Mouse (Mus musculus): Measurements from ENCODE around the gene Scml2. TPM values are rescaled to one million over a fixed set of nuclear protein-coding genes. Genes with fewer than 3 reads are reported as not detected.
"Not testable (repeated sequence)": the region's sequence is repeated elsewhere in the genome, so short reads cannot be mapped to it uniquely, and the experiment has no call there.

Gene Scml2
- polyA plus RNA-seq (2012; rRNA removed) = 0.62 and 0.69 TPM in 2 replicates

- not testable (repeated sequence) for H3K4me3 ChIP-seq (ENCODE audit: control insufficient read depth, insufficient read depth, low read length); H3K27ac ChIP-seq (ENCODE audit: control insufficient read depth, insufficient read depth, low read length); H3K4me1 ChIP-seq (replicated peaks; ENCODE audit: control insufficient read depth, insufficient read depth, low read length); H3K27me3 ChIP-seq (ENCODE audit: control insufficient read depth, insufficient read depth, low read length); H3K36me3 ChIP-seq (ENCODE audit: control insufficient read depth, insufficient read depth, low read length); DNase-seq
- WGBS = no CpG with 5 or more reads among the region's 14 CpGs
Measured at GRCm38 (mm10) chrX:161116893-161117292, at the start of gene Scml2. Gene Scml2 (plus strand): TSS chrX:161117193.

- not testable (repeated sequence) for H3K4me1 ChIP-seq (replicated peaks; ENCODE audit: control insufficient read depth, insufficient read depth, low read length); DNase-seq; H3K27ac ChIP-seq (ENCODE audit: control insufficient read depth, insufficient read depth, low read length); H3K27me3 ChIP-seq (ENCODE audit: control insufficient read depth, insufficient read depth, low read length); H3K4me3 ChIP-seq (ENCODE audit: control insufficient read depth, insufficient read depth, low read length); H3K36me3 ChIP-seq (ENCODE audit: control insufficient read depth, insufficient read depth, low read length)
- WGBS = 91% methylated on average over 6 of the region's 6 CpGs
Measured at GRCm38 (mm10) chrX:161075576-161075975, 41.4 kb upstream of the Scml2 start.

- no peak overlapping the region for H3K27ac ChIP-seq (ENCODE audit: control insufficient read depth, insufficient read depth, low read length)
- peak; percentile 35 for DNase-seq
- 1% methylated on average over 22 of the region's 22 CpGs for WGBS
- no peaks in the 10 kb centered on the region; the same call in 1 of the 2 replicates for H3K4me1 ChIP-seq (replicated peaks; ENCODE audit: control insufficient read depth, insufficient read depth, low read length)
- TF ChIP-seq POLR2A (IDR thresholded peaks at IDR 0.05; ENCODE audit: control insufficient read depth, extremely low read depth, insufficient read depth, low read length, poor library complexity) = no peak
- TF ChIP-seq CTCF (IDR thresholded peaks at IDR 0.05; ENCODE audit: borderline replicate concordance, control insufficient read depth, extremely low read depth, insufficient read depth, low read length, poor library complexity) = no peak
- H3K36me3 ChIP-seq (ENCODE audit: control insufficient read depth, insufficient read depth, low read length) = no peaks in the 10 kb centered on the region
- peak overlapping the region; percentile 60 for H3K4me3 ChIP-seq (ENCODE audit: control insufficient read depth, insufficient read depth, low read length)
- no peaks in the 10 kb centered on the region for H3K27me3 ChIP-seq (ENCODE audit: control insufficient read depth, insufficient read depth, low read length)
Measured at GRCm38 (mm10) chrX:161162314-161163068, 45.5 kb downstream of the Scml2 start.

GRCm38 (mm10) chrX:161163069-161163416 is 46.0 kb downstream of the Scml2 start:
- peak overlapping the region; percentile 60 for H3K4me3 ChIP-seq (ENCODE audit: control insufficient read depth, insufficient read depth, low read length)
- H3K27ac ChIP-seq (ENCODE audit: control insufficient read depth, insufficient read depth, low read length) = no peak overlapping the region
- H3K27me3 ChIP-seq (ENCODE audit: control insufficient read depth, insufficient read depth, low read length) = no peaks in the 10 kb centered on the region
- DNase-seq = no peak
- 5% methylated on average over 6 of the region's 6 CpGs for WGBS
- H3K4me1 ChIP-seq (replicated peaks; ENCODE audit: control insufficient read depth, insufficient read depth, low read length) = no peaks in the 10 kb centered on the region; the same call in 1 of the 2 replicates
- no peaks in the 10 kb centered on the region for H3K36me3 ChIP-seq (ENCODE audit: control insufficient read depth, insufficient read depth, low read length)
- TF ChIP-seq POLR2A (IDR thresholded peaks at IDR 0.05; ENCODE audit: control insufficient read depth, extremely low read depth, insufficient read depth, low read length, poor library complexity) (no peak), CTCF (IDR thresholded peaks at IDR 0.05; ENCODE audit: borderline replicate concordance, control insufficient read depth, extremely low read depth, insufficient read depth, low read length, poor library complexity) (no peak)

- H3K4me3 ChIP-seq (ENCODE audit: control insufficient read depth, insufficient read depth, low read length); DNase-seq; H3K36me3 ChIP-seq (ENCODE audit: control insufficient read depth, insufficient read depth, low read length); H3K27ac ChIP-seq (ENCODE audit: control insufficient read depth, insufficient read depth, low read length); H3K27me3 ChIP-seq (ENCODE audit: control insufficient read depth, insufficient read depth, low read length); H3K4me1 ChIP-seq (replicated peaks; ENCODE audit: control insufficient read depth, insufficient read depth, low read length): not testable (repeated sequence)
- 85% methylated on average over 2 of the region's 2 CpGs for WGBS
Measured at GRCm38 (mm10) chrX:161287156-161287555, 170.2 kb downstream of the Scml2 start, which contains the start of gene Gm15262. Gene Gm15262 (plus strand): TSS chrX:161287456.

Other genes with a start within 250 kb of the Scml2 start
- 0.09 and 0.11 TPM in 2 replicates for gene Gja6, start 210.1 kb upstream of the Scml2 start, polyA plus RNA-seq (2012; rRNA removed)
- gene Cdkl5, start 122.5 kb upstream of the Scml2 start, polyA plus RNA-seq (2012; rRNA removed) = 0.98 and 1.2 TPM in 2 replicates
- not detected in 2 replicates for gene Gm15262, start 170.3 kb downstream of the Scml2 start, polyA plus RNA-seq (2012; rRNA removed)